Mouse (Mus musculus) left cerebral cortex, postnatal 4 days (tissue): ENCODE measurements around the gene Apba2. TPM values are rescaled to one million over a fixed set of nuclear protein-coding genes. Genes with fewer than 3 reads are reported as not detected.

ENCODE experiments used
- DNase-seq: peaks from one replicate; pipeline ENCODE4 v3.0.0-alpha.2; 2022
- intact Hi-C: fragments of 180-260 bp; cut with DNase I; formaldehyde crosslinking; loops from one replicate; pipeline ENCODE4 v1.15.1; 2025
- total RNA-seq, 2 experiments: library from RNA; stranded (reverse); gene quantifications; 2 replicates each; pipeline ENCODE4 v1.2.3; 2021

Gene Apba2
- total RNA-seq, 2 experiments from 2014 or later = 204 to 211 TPM

DNA sequence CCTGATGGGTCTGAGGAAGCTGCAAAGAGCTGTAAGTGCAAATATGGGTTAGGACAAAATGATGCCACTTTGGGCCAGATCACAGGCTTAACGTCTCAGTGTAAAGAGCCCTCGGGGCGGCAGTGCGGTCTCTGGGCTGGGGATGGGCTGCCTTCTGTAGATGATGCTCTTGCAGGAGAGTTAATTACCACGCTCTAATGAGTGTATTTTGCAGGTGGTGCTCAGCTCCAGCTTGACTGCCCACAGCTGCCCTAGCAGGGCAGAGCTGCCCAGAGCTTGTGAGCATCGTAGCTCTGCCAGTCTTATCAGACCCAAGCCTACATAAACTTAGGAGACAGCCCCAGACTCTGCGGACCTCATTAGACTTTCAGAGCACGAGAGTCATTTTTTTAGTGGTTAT, 80.9 kb downstream of the Apba2 start:
- DNase-seq = no peak
- intact Hi-C loops = no loop called here

DNA sequence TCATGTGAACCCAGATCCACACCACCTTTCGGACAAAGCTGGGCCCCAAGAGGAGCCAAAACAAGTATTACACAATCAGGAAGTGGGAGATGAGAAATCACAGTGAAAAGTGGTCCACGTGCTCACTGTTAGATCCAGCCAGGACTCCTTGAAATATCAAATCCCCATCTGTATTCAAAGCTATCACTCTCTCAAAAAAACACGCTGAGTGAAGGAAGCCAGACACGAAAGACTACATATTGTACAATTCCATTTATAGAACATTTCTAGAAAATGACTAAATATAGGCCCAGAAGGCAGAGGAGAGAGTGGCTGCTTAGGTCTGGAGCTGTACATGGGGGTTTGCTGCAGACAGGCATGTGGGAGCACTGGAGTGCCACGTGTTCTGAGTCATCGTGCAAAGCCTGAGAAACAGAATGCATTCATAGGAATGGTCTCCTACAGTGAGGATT, 82.2 kb downstream of the Apba2 start:
- DNase-seq = no peak
- intact Hi-C loops = no loop called here

DNA sequence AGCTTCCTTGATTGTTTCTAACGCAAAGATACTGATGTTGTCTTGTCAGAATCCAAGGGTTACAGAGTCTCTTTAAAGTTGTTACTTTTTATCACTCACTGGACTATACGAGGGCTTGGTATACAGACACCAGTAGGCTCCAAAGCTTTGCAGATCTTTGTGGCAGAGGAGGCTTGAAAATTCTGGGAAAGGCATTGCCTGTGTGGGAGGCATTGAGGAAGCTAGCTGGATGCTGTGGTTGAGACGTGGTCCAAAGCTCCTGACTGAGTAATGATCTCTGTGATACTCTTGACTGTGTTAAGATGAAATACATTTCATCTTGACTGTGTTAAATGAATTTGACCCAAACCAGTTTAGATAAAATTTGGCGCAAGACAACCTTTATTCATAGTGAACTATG, 84.6 kb downstream of the Apba2 start:
- intact Hi-C loops = no loop called here
- no peak for DNase-seq

DNA sequence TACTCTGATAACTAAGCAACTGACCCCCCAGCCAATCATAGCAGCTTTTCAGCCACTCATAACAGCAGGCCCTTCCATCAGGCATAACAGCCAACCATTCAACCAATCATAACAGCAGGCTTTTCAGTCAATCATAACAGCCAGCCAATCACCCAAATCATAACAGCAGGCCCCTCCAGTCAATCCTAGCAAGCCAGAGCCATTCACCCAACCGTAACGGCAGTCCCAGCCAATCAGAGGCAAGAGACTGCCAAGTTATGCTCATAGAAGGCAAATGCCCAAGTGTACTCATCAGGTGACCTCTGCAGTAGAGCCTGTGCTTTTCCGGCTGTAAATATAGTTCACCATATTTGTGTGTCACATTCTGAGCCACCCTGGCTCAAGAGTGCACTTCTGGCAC, 85.1 kb downstream of the Apba2 start:
- intact Hi-C loops = no loop called here

DNA sequence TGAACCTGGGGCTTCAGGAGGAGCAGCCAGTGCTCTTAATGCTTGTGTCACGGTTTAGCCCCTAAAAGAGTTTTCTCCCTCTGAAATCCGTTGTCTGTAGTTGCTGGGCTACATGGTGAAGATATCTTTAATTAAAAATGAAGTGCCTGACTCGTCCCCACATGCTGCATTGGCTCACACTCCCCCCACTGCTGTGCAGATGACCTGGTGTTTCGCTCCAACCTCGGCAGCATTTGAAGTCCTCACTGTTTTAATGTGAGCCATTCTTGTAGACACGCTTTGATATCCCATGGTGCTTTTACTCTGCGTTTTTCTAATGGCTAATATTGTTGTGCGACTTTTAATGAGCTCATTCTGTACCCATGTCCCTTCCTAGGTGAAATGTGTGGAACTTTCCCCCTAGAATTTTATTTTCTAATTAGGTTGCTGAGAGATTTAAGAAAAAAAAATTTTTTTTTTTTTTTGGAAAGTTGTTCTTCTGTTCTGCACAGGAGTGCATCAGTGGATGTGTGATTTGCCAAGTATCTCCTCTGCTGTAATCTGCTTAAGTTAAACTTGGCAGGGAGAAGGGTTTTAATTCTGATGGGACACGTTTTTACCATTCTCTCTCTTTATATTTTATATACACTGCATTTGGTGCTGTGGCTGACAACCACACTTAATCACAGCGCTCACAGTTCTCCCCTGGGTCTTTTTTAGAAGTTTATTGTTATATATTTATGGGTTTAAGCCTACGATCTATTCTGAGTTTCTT, 87.3 kb downstream of the Apba2 start:
- intact Hi-C loops = no loop called here
- no peak for DNase-seq

More for the DNA sequence above, 85.1 kb downstream of the Apba2 start:
- no peak for DNase-seq

DNA sequence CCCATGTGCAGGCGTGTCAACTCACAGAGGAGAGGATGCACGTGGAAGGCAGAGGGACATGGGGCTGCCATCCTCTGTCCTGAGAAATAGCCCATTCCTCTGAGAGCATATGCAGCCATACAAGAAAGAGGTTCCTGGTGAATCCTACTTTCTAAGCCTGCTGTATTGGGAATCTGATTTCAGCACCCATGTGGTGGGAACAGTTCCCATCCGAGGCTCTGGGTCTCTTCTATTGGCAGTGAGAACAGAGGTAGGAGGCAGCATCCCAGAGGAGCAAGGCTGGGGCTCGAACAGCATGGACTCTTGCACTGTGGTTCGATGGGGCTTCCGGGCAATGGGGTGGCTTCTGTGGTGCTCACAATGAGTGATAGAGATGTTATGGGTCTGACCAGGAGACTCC, 93.8 kb downstream of the Apba2 start:
- intact Hi-C loops = no loop called here
- no peak for DNase-seq

DNA sequence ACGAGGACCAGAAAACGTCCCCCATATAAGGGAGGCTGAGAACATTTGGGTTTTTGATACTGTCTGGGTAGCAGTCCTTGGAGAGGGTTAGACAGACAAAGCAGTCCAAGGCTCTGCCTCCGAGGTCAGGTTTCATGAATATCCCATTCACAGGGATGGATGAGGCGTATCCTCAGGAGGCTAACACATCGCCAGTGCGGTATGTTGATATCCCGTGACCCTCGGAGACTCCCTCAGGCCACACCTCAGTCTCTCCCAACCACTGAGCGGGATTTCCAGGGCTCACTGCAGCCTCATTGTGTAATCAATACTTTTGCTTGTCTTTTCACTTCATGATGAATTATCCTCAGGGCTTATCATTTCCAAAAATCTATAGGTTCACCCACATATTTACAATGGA, 95.1 kb downstream of the Apba2 start:
- intact Hi-C loops = no loop called here
- DNase-seq = no peak

DNA sequence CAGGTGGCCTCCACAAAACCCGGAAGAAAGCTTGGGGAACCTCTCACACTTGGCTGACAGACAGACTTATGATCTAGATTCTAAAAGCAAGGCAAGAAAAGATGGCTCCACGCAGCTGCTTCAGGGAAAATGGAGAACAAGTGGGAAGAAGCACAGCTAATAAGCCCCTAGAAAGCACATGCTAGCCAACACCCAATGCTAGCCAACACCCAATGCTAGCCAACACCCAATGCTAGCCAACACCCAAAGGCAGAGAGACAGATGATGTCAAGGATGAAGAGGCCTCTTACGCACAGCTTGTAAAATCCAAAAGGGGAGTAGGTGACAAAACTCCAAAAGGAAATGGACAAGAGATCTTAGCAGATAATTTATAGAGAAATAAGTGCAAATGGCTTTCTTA, 108.4 kb downstream of the Apba2 start:
- DNase-seq = no peak
- intact Hi-C loops = no loop called here

DNA sequence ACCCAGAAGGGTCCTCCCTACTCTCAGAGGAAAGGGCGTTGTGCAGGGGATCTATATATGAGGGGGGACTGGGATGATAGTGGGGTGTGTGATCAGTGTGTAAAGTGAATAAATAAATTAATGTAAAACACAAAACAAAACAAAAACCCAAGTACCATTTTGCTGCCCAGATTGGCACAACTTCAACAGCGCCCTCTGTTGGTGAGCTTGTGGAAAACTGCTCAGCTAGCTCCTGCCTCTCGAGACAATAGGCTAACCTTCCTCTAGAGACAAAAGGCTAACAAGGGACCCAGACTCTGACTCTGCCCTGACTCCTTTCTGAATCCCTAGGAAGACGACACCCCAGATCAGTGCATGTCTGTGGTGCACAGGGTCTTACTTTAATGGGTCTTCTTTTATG, 109.4 kb downstream of the Apba2 start:
- DNase-seq = no peak
- intact Hi-C loops = no loop called here

DNA sequence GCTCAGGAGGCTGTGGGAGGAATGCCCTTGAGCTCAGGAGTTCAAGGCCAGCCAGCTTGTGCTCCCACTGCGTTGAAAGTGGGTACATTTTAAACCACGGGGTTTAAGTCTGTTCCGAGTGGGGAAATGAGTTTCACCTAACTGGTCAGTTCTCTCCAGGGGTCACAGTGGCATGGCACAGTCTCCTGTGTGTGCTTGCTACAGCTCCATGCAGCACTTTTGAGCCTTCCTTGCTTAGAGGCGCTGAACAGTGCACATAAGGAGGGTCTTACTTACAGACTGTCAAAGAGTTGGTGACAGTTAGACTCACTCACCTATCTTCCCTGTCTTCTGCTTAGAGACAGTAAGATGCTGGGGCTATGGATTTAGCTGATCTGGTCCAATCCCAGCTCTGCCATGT, 117.8 kb downstream of the Apba2 start:
- no peak for DNase-seq
- intact Hi-C loops = no loop called here

DNA sequence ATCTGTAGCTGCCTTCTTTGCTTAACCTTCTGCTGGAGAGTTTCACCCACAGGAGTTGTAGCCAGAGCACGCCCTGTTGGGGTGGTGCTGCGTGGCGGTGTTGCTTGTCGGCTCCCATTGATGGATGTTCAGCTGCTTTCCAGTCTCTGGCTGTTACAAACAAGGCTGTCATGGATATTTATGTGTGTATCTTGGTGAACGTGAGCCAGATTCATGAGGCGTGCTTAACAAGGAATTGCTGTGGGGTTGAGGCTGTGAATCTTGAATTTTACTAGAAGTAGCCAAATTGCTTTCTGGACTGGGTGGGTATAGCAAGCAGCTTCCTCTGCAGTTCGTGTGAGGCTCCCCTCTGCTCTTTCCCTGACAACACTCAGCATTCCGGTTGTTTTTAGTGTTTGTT, 125.0 kb downstream of the Apba2 start:
- no peak for DNase-seq
- intact Hi-C loops = no loop called here

DNA sequence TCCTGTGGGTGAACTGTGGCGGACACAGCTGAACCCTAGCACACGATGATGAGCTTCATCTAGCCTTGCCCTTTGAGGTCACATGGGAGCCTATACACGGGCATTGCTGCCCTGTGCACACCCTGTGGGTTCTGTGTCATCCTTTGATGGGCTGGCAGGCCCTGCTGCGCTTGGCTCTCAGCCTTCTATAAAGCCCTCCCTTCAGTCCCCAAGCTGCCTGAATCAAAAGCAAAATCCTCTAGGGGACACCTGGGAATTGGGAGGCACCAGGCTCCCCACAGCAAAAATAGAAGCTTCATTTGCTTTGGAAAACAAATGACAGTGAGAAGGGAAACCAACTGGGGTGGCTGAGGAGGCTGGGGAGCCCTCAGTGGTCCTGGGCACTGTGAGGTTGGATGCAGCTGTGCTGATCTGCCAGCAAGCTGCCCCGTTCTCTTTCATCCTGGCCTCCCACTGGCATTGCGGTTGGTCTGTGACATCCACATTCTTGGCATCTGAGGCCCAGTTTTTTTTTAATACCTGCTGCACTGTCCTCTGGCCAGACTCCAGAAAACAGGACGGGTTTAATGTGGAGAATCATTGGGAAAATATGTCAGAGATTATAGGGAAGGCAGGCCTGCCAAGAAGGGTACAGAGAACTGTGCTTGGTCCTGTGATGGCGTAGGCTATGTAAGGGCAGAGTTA, 126.6 kb downstream of the Apba2 start:
- DNase-seq = peak; percentile 50
- intact Hi-C loops = no loop called here

DNA sequence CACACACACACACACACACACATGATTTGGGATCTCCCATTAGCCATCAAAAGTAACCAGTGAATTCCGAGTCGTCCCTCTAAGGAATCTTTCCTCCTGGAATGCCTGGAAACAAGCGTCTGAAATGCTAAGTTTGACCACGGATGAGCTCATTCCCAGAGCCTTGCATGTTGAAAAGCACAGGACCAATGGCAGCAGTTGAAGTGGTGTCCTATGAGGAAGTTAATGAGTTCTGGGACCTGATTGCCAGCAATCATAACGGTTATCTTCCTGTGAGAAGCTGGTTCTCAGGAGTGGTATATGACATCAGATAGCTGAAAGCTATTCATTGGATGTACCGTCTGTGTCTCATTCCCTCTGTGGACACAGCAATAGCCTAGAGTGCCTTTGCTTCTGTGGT, 129.2 kb downstream of the Apba2 start:
- intact Hi-C loops = loop anchor here (10.0 kb wide), 1 partner anchor 126 kb away; the partner anchor contains the start of gene Apba2
- DNase-seq = no peak

DNA sequence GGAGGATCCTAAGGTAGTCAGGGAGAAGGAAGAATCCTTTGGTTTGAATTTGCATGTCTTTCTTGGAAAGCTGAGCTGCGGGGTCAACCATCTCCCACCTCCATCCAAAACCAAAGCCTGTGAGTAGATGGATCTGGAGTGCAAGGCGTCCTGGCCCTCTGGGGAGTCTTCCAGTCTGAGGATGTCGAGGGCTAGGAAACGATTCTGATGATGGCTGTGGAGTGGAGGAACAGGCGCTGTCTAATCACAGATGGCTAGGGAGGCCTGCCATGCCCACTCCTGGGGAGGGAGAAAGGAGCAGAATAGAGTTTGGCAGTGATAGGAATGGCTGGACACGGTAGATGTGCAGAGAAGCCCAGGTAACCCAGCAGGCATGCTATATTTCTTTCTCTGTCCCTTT, 129.6 kb downstream of the Apba2 start:
- intact Hi-C loops = loop anchor here (10.0 kb wide), 1 partner anchor 126 kb away; the partner anchor contains the start of gene Apba2
- DNase-seq = peak; percentile 17

DNA sequence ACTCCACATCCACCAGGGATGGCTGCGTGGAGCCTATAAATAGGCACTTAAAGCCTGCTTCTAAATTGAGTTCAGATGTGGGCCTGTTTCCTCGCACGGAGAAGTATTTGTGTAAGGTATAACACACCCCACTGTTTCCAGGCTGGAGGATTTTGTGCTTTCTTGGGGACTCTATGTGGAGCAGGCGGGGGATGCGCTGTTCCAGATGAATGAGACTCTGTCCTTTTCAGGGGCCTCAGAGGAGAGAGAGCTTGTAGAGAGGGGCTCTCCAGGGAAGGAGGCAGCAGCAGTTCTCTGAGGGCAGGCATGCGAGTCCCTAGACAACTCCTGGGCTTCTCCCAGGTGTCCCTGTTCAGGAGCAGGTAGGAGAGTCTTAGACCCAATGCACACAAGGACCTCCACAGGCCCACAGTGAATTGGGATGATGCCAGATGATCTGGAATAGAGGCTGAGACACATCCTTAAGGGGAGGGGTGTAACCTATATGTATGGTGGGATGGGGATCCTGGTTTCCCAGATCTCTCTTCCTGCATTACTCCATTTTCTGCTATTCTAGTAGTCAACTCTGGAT, 130.4 kb downstream of the Apba2 start:
- DNase-seq = no peak
- intact Hi-C loops = loop anchor here (10.0 kb wide), 1 partner anchor 127 kb away; the partner anchor contains the start of gene Apba2

DNA sequence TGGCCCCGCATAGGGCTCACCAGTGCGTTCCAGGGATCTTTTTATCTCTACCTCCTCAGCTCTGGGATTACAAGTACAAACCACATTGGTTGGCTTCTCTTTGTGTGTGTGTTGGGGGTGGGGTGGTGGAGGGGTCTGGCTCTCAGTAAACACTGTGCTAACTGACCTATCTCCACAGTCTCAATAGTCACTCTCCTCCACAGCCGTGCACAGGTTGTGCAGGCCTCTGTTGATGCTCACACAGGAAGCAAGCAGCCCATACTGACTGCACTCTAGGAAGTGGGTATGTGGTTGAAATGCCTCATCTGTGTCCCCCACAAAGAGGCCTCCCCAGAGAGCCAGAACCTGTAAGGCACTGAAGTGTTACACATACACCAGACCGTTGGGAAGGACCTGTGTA, 131.7 kb downstream of the Apba2 start:
- intact Hi-C loops = loop anchor here (10.0 kb wide), 1 partner anchor 128 kb away; the partner anchor contains the start of gene Apba2

DNA sequence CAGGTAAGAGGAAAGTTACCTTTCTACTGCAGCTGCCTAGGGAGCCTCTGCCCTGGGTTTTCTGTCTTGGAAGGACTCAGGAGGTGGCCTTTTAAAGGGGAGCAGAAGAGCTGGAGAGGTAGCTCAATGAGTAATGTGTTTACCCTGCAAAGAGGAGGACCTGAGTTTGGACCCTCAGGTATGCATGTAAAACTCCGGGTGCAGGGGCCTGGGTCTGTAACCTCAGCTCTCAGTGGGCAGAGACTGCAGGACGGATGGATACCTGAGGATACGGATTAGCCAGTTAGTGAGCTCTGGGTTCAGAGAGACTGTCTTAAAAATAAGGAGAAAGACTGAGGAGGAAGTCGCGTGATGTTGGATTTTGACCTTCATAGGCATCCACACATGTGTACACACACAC, 132.4 kb downstream of the Apba2 start:
- intact Hi-C loops = loop anchor here (10.0 kb wide), 1 partner anchor 129 kb away; the partner anchor contains the start of gene Apba2
- DNase-seq = no peak

More for the DNA sequence above, 131.7 kb downstream of the Apba2 start:
- no peak for DNase-seq

DNA sequence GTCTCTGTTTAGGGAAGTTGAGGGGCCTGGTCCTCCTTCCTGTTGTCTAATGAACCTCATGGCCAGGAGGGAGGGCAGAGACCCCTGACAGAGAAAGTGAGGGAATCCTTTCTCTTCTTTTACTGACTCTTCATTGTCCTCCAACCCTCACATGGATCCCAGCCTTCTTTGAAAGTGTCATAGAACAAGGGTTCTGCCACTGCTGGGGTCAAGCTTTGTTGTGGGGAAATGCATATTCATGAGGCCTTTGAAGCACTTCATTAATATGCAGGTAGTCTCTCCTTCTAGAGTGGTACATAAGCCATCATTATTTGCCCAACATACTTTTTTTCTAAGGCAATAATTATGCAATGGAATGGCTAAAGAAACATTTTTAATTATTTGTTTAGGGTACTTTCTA, 133.0 kb downstream of the Apba2 start:
- intact Hi-C loops = loop anchor here (10.0 kb wide), 1 partner anchor 130 kb away; the partner anchor contains the start of gene Apba2
- DNase-seq = no peak

DNA sequence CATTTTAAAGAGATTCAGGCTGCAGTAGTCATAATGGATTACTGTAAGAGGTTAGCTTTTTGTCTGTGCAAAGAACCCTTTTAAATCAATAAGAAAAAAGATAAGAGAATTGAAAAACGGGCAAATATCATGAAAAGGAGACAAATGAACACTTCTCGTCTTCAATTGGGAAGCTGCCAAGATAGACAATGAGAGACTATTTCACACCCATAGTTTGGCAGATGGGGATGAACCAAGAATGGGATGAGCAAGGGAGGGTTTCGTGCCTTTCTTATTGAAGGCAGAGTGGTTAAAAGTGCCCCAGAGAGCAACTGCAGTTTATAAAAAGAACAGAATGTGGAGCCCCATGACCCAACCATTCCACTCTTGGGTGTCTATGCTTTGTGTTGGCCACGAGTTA, 137.4 kb downstream of the Apba2 start:
- no peak for DNase-seq
- intact Hi-C loops = loop anchor here (10.0 kb wide), 1 partner anchor 134 kb away; the partner anchor contains the start of gene Apba2

DNA sequence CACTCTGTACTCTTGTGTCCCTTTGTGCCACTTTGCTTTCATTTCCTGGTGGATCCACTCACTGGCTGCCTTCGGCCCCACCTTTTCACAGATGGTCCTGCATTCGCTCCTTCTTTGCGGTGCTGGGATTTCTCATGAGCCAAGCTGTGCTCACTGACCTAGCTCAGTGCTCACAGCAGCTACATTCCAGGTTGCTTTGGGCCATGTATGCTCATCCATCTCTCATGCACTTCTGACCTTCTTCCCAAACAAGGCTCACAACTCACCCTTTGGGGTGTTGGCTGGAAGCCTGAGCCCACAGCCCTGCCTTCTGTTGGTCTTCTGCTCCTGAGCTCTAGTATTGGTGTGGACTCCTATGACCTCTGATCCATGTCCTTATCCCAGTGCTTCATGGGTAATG, 139.1 kb downstream of the Apba2 start:
- intact Hi-C loops = no loop called here

DNA sequence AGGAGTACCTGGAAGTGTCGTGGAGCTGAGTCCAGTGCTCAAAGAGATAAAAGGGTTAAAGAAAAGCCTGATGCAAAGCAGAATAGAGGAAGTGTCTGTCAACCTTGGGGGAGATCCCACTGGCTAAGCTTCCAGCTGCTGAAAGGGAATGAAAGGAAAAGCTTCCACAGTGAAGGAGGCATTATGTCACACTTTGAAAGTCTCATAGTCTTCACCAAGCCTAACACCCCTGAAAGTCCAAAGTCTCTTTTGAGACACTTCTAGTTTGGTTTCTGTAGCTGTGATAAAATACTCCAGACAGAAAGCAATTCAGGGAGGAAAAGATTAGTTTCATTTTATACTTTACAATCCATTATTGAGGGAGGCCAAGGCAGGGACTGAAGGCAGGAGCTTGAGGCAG, 141.4 kb downstream of the Apba2 start:
- DNase-seq = no peak
- intact Hi-C loops = no loop called here

More for the DNA sequence above, 139.1 kb downstream of the Apba2 start:
- peak; percentile 52 for DNase-seq
